Mouse (Mus musculus) spleen, postnatal 0 days (tissue): ENCODE measurements around the gene Fnbp4. TPM values are rescaled to one million over a fixed set of nuclear protein-coding genes. Genes with fewer than 3 reads are reported as not detected.

Experiments used
- polyA plus RNA-seq: library from polyadenylated mRNA; unstranded; fragments of >200 nt; fragmentation: Nextera tagmentation; extraction: Ambion mirVana; gene quantifications from 2 replicates; pipeline ENCODE4 v1.2.1, GENCODE M21; 2015

Fnbp4 gene
- polyA plus RNA-seq: 48.6 and 57.7 TPM in 2 replicates

DNA sequence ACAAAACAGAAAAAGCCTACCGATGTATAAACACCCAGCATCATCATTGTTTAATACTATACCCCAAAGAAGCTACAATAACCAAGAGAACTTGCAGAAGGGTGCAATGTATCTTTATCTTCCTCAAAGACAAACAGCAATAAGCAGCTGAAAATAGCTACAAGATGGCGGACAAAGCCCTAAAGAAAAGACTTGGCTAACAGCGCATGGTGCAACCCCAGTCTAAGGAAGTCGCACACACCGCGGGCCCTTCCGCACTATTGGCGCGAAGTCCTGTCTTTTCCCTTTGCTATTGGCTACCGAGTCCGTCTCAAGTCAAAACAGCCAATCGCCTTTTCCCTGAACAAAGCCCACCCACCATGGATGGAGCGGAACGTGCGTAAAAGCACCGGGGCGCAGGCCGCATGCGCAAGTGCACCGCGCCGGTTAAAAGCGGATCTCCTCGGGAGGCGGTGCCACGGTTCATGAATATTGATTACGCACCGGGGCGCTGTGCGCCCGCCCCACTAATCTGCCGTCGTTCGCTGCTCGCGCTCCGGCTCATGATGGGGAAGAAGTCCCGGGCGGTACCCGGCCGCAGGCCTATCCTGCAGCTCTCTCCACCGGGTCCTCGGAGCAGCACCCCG, at the start of gene Fnbp4:
Gene Fnbp4 (plus strand): TSS at position 318 of the 626 bp plus-strand sequence.

DNA sequence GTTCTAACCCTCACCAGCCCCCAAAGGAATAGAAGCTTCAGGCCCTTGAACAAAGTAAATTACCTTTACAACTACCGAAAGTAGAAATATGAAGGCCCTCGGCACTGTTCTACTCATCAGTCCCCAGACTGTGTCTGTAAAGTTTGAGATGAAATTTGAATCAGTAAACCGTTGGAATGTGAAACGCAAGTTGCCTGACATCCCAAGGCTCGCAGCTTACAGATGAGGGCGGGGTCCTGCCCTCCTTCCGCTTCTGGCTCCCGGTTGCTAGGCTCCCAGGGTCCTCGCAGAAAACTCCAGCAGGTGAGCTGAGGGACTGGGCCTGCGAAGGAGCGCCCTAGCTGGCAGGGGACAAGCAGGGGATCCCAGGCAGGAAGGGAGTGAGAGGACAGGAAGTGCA, 37.3 kb downstream of the Fnbp4 start, which contains the start of gene Agbl2:
Gene Agbl2 (plus strand): TSS at position 270 of the 400 bp plus-strand sequence.

Other genes with a start within 250 kb of the Fnbp4 start
- gene Ptprj, start 164.7 kb upstream of the Fnbp4 start, polyA plus RNA-seq: 3.9 and 5.1 TPM in 2 replicates
- gene Nup160, start 68.2 kb upstream of the Fnbp4 start, polyA plus RNA-seq: 25.4 and 27.9 TPM in 2 replicates
- 0.06 and 0.17 TPM in 2 replicates for gene Agbl2, start 37.4 kb downstream of the Fnbp4 start, polyA plus RNA-seq
- 104 and 106 TPM in 2 replicates for gene Mtch2, start 101.8 kb downstream of the Fnbp4 start, polyA plus RNA-seq
- gene C1qtnf4, start 140.5 kb downstream of the Fnbp4 start, polyA plus RNA-seq: 7.0 and 7.8 TPM in 2 replicates
- 15.1 and 15.7 TPM in 2 replicates for gene Kbtbd4, start 159.4 kb downstream of the Fnbp4 start, polyA plus RNA-seq
- gene Ndufs3, start 159.5 kb downstream of the Fnbp4 start, polyA plus RNA-seq: 125 and 134 TPM in 2 replicates
- gene Celf1, start 195.0 kb downstream of the Fnbp4 start, polyA plus RNA-seq: 42.9 and 43.4 TPM in 2 replicates